Comparison of ENCODE assay signal across 8 mouse cellular contexts in genomic region chr13:103919956-103920260, GRCm38 (mm10). TPM values are rescaled to one million over a fixed set of nuclear protein-coding genes. Genes with fewer than 3 reads are reported as not detected.
DNase-seq lines count a peak whose midpoint lies in the region; ATAC-seq and TF ChIP-seq lines count a peak whose summit lies in the region.

No protein-coding gene starts in this region.

- H3K79me2 ChIP-seq in C2C12 (ENCODE audit: control insufficient read depth, insufficient read depth) = peaks cover 54% of the 10 kb centered on the region

- peaks cover 4% of the 10 kb centered on the region; the same call in 1 of the 2 replicates for H3K4me1 ChIP-seq in embryonic fibroblast, embryonic 13.5 days (ENCODE audit: control insufficient read depth, insufficient read depth, low read length)
- peaks cover 44% of the 10 kb centered on the region for H3K4me1 ChIP-seq in limb, embryonic 13.5 days
- H3K4me1 ChIP-seq in stomach, postnatal 0 days (replicated peaks; ENCODE audit: control insufficient read depth, insufficient read depth) = peaks cover 2% of the 10 kb centered on the region; the same call in 1 of the 2 replicates

- no peak for TF ChIP-seq EP300 in stomach, postnatal 0 days (optimal IDR thresholded peaks at IDR 0.05)

- H3K36me3 ChIP-seq in C2C12 (ENCODE audit: control insufficient read depth, insufficient read depth) = no peaks in the 10 kb centered on the region
- no peaks in the 10 kb centered on the region for H3K36me3 ChIP-seq in limb, embryonic 13.5 days
- H3K36me3 ChIP-seq in stomach, postnatal 0 days (ENCODE audit: control insufficient read depth, insufficient read depth, low read length) = no peaks in the 10 kb centered on the region

- WGBS in limb, embryonic 13.5 days = 0% methylated on average over 18 of the region's 20 CpGs
- 0% methylated on average over 20 of the region's 20 CpGs for WGBS in stomach, postnatal 0 days

- peak overlapping the region; percentile 99 for H3ac ChIP-seq in C2C12 (ENCODE audit: control insufficient read depth, insufficient read length, low read depth)

- no peaks in the 10 kb centered on the region for H3K9me3 ChIP-seq in limb, embryonic 13.5 days
- no peaks in the 10 kb centered on the region for H3K9me3 ChIP-seq in stomach, postnatal 0 days (ENCODE audit: control insufficient read depth, low read length)

- no peak for ATAC-seq in limb, embryonic 13.5 days (ENCODE audit: low FRiP score, low read depth)
- ATAC-seq in stomach, postnatal 0 days (ENCODE audit: low FRiP score, low TSS enrichment) = no peak
- no peak for ATAC-seq in CD4-positive, CD25-positive, alpha-beta regulatory T cell, adult 4 months

- H3K4me2 ChIP-seq in limb, embryonic 13.5 days (replicated peaks) = peak overlapping the region; percentile 78
- peak overlapping the region; percentile 86 for H3K4me2 ChIP-seq in stomach, postnatal 0 days (replicated peaks; ENCODE audit: low read depth)

- DNase-seq in heart, adult 8-10 months (ENCODE audit: low spot score) = peak; percentile 45
- no peak for DNase-seq in heart, adult 18-20 months
- no peak for DNase-seq in stomach, postnatal 0 days (ENCODE audit: low spot score)
- no peak for DNase-seq in embryo, embryonic 9.5 days (ENCODE audit: extremely low spot score)

- no peak for TF ChIP-seq CTCF in C2C12 (IDR thresholded peaks at IDR 0.05; ENCODE audit: control insufficient read depth, insufficient read depth, insufficient read length)
- TF ChIP-seq CTCF in embryonic fibroblast, embryonic 13.5 days (IDR thresholded peaks at IDR 0.05; ENCODE audit: borderline replicate concordance, insufficient read depth, low read length) = no peak
- TF ChIP-seq CTCF in stomach, postnatal 0 days (IDR thresholded peaks at IDR 0.05; ENCODE audit: low read depth) = no peak

- H3K4me3 ChIP-seq in C2C12 (ENCODE audit: insufficient read depth, poor library complexity, severe bottlenecking) = peak overlapping the region; percentile 55
- peak overlapping the region; percentile 89 for H3K4me3 ChIP-seq in embryonic fibroblast, embryonic 13.5 days (ENCODE audit: insufficient read depth, low read length)
- peak overlapping the region; percentile 91 for H3K4me3 ChIP-seq in limb, embryonic 13.5 days
- peak overlapping the region; percentile 97 for H3K4me3 ChIP-seq in stomach, postnatal 0 days (ENCODE audit: low read depth, low read length)

- H3K27me3 ChIP-seq in C2C12 (ENCODE audit: control insufficient read depth, insufficient read depth, insufficient read length) = no peaks in the 10 kb centered on the region
- H3K27me3 ChIP-seq in limb, embryonic 13.5 days = no peaks in the 10 kb centered on the region
- no peaks in the 10 kb centered on the region for H3K27me3 ChIP-seq in stomach, postnatal 0 days (ENCODE audit: control insufficient read depth, insufficient read depth, low read length)

- peak overlapping the region; percentile 100 for H3K9ac ChIP-seq in limb, embryonic 13.5 days
- H3K9ac ChIP-seq in stomach, postnatal 0 days (ENCODE audit: low read length) = peak overlapping the region; percentile 100

- H3K27ac ChIP-seq in embryonic fibroblast, embryonic 13.5 days (ENCODE audit: insufficient read depth, low read length) = peak overlapping the region; percentile 96
- peak overlapping the region; percentile 100 for H3K27ac ChIP-seq in limb, embryonic 13.5 days
- peak overlapping the region; percentile 100 for H3K27ac ChIP-seq in stomach, postnatal 0 days (replicated peaks)

- no peak for TF ChIP-seq POLR2A in embryonic fibroblast, embryonic 13.5 days (IDR thresholded peaks at IDR 0.05; ENCODE audit: low read depth, low read length)

- H3K79me3 ChIP-seq in C2C12 (ENCODE audit: low read depth) = peaks cover 49% of the 10 kb centered on the region

TF ChIP-seq in C2C12, 6 proteins besides CTCF, POLR2A, EP300 and RAD21:
- no peak for TF ChIP-seq USF1 (IDR thresholded peaks at IDR 0.05; ENCODE audit: low read depth)
- no peak for TF ChIP-seq FOSL1 (IDR thresholded peaks at IDR 0.05; ENCODE audit: insufficient read depth, low read length, poor library complexity, severe bottlenecking)
- no peak for TF ChIP-seq CEBPB (IDR thresholded peaks at IDR 0.05; ENCODE audit: low read depth)
- TF ChIP-seq MAX (IDR thresholded peaks at IDR 0.05) = no peak
- no peak for TF ChIP-seq MYOG (IDR thresholded peaks at IDR 0.05; ENCODE audit: control insufficient read depth, extremely low read depth, insufficient read length)
- no peak for TF ChIP-seq MYOD1 (IDR thresholded peaks at IDR 0.05; ENCODE audit: control insufficient read depth, insufficient read length, low read depth)
TF ChIP-seq in C2C12: peak in this region for 0.

RNA-seq across cellular contexts. Expression of gene Erbin, which starts 0.4 kb away (rescaled TPM):
- 10 to 100 TPM; 43.2 to 48.3 (median 45.9) TPM for total RNA-seq in heart, adult 8-10 months (2022)
- total RNA-seq in heart, adult 18-20 months (2021) = 10 to 100 TPM; 42.5 to 47.2 TPM
- polyA plus RNA-seq in C2C12 (2012; fragmentation: generic; extraction: Trizol) = 7.5 TPM
- polyA plus RNA-seq in embryonic fibroblast, embryonic 13.5 days (2011; ENCODE audit: insufficient read length, low read depth, missing spikeins) = 105 and 138 TPM in 2 replicates
- 21.8 TPM in 2 replicates for polyA plus RNA-seq in limb, embryonic 13.5 days (2015; fragmentation: Nextera tagmentation; extraction: Ambion mirVana)
- 15.7 and 16.1 TPM in 2 replicates for polyA plus RNA-seq in stomach, postnatal 0 days (2015; fragmentation: Nextera tagmentation; extraction: Ambion mirVana)
- 10 to 100 TPM; 31.4 to 43.7 TPM for polyA plus RNA-seq in CD4-positive, CD25-positive, alpha-beta regulatory T cell, adult 4 months (2017; shearing (Covaris generic))
